ENCODE assay signal across 29 mouse cellular contexts in genomic region chr2:113344536-113344935, GRCm38 (mm10). TPM values are rescaled to one million over a fixed set of nuclear protein-coding genes. Genes with fewer than 3 reads are reported as not detected.
"Had no signal": no experiment of that assay in that cellular context is flagged by ENCODE, and none has a peak within 500 bp of the region (broad histone marks: within the 10 kb centered on the region; RNA-seq: fewer than 3 reads in every experiment).

No protein-coding gene starts in this region.

- H3K27me3 ChIP-seq: lung, embryonic 15.5 days; megakaryocyte, embryonic 14.5 days; midbrain, embryonic 13.5 days; neural tube, embryonic 13.5 days had no signal

- H3K4me3 ChIP-seq: left cerebral cortex, adult 2 months; lung, embryonic 15.5 days; megakaryocyte, embryonic 14.5 days; midbrain, embryonic 10.5 days; midbrain, embryonic 13.5 days; myocyte; neural tube, embryonic 13.5 days had no signal

- H3K4me2 ChIP-seq: lung, embryonic 15.5 days; midbrain, embryonic 13.5 days; neural tube, embryonic 13.5 days had no signal

- H3K36me3 ChIP-seq: lung, embryonic 15.5 days; midbrain, embryonic 10.5 days; midbrain, embryonic 13.5 days; neural tube, embryonic 13.5 days had no signal

- H3K27ac ChIP-seq: hindbrain, postnatal 0 days; left cerebral cortex, adult 2 months; liver, embryonic 14.5 days; lung, embryonic 15.5 days; midbrain, embryonic 10.5 days; midbrain, embryonic 13.5 days; neural tube, embryonic 13.5 days had no signal

- ATAC-seq: hindbrain, postnatal 0 days; inflammation-experienced regulatory T-cells, adult 6 months; intestine, postnatal 0 days; liver, postnatal 0 days; midbrain, embryonic 13.5 days; midbrain, embryonic 16.5 days had no signal

- DNase-seq: layer of hippocampus, postnatal 36 days; liver, postnatal 0 days; lung, postnatal 10 days; lung, postnatal 36 days; retina, postnatal 1 day; right cerebral cortex, postnatal 25 days; spleen, adult 18-20 months; thymus, adult 18-20 months; thymus, postnatal 36 days had no signal

- H3K9me3 ChIP-seq: lung, embryonic 15.5 days; midbrain, embryonic 10.5 days; midbrain, embryonic 13.5 days; neural tube, embryonic 13.5 days had no signal

- H3K9ac ChIP-seq: liver, embryonic 14.5 days; liver, postnatal 0 days; lung, embryonic 15.5 days; midbrain, embryonic 13.5 days; neural tube, embryonic 13.5 days had no signal

- H3K4me1 ChIP-seq: lung, embryonic 15.5 days; megakaryocyte, embryonic 14.5 days; midbrain, embryonic 10.5 days; midbrain, embryonic 13.5 days; neural tube, embryonic 13.5 days had no signal

RNA-seq across cellular contexts. Expression of gene Tmco5b, which starts 59.0 kb away (rescaled TPM):
- total RNA-seq: hindbrain, postnatal 0 days; layer of hippocampus, postnatal 36 days; left cerebral cortex, adult 2 months; left cerebral cortex, postnatal 36 days; liver, adult 2 months; monocyte, adult 5-6 weeks; neutrophil, adult 5-6 weeks had no signal
- polyA plus RNA-seq: hindbrain, postnatal 0 days; inflammation-experienced regulatory T-cells, adult 6 months; intestine, postnatal 0 days; limb, embryonic 11.5 days; limb, embryonic 14.5 days; liver, adult 2 months; liver, embryonic 14.5 days; liver, postnatal 0 days; lung, embryonic 15.5 days; midbrain, embryonic 10.5 days; midbrain, embryonic 13.5 days; midbrain, embryonic 16.5 days; myocyte; neural tube, embryonic 13.5 days; stomach, embryonic 16.5 days; urinary bladder, adult 2 months had no signal
